Mouse (Mus musculus): ENCODE results near the gene Tiam2. TPM values are rescaled to one million over a fixed set of nuclear protein-coding genes. Genes with fewer than 3 reads are reported as not detected.

The Tiam2 gene
- polyA plus RNA-seq, 1 experiment = 0.93 TPM

GRCm38 (mm10) chr17:3299487-3299886, 26.9 kb upstream of the Tiam2 start:
- Histone ChIP-seq H3K36me3 (ENCODE audit: control insufficient read depth, insufficient read depth, low read length) (no peaks in the 10 kb centered on the region), H3K4me1 (ENCODE audit: control insufficient read depth, insufficient read depth, low read length) (no peaks in the 10 kb centered on the region), H3K27ac (ENCODE audit: control insufficient read depth, insufficient read depth, low read depth, low read length) (no peak overlapping the region), H3K27me3 (ENCODE audit: control insufficient read depth, insufficient read depth, low read length) (no peaks in the 10 kb centered on the region), H3K4me3 (ENCODE audit: control insufficient read depth, low read depth, low read length) (no peak overlapping the region)
- no peak for TF ChIP-seq POLR2A (IDR thresholded peaks at IDR 0.05; ENCODE audit: control insufficient read depth, low read depth, low read length)
- TF ChIP-seq CTCF (IDR thresholded peaks at IDR 0.05; ENCODE audit: control insufficient read depth, insufficient read depth, insufficient replicate concordance, low read depth, low read length) = no peak

GRCm38 (mm10) chr17:3305926-3306325, 20.4 kb upstream of the Tiam2 start:
- Histone ChIP-seq H3K4me1 (ENCODE audit: control insufficient read depth, insufficient read depth, low read length) (no peaks in the 10 kb centered on the region), H3K4me3 (ENCODE audit: control insufficient read depth, low read depth, low read length) (no peak overlapping the region), H3K27me3 (ENCODE audit: control insufficient read depth, insufficient read depth, low read length) (no peaks in the 10 kb centered on the region), H3K27ac (ENCODE audit: control insufficient read depth, insufficient read depth, low read depth, low read length) (no peak overlapping the region), H3K36me3 (ENCODE audit: control insufficient read depth, insufficient read depth, low read length) (no peaks in the 10 kb centered on the region)
- no peak for TF ChIP-seq CTCF (IDR thresholded peaks at IDR 0.05; ENCODE audit: control insufficient read depth, insufficient read depth, insufficient replicate concordance, low read depth, low read length)
- TF ChIP-seq POLR2A (IDR thresholded peaks at IDR 0.05; ENCODE audit: control insufficient read depth, low read depth, low read length) = no peak

- TF ChIP-seq POLR2A (IDR thresholded peaks at IDR 0.05; ENCODE audit: control insufficient read depth, low read depth, low read length) (no peak), CTCF (IDR thresholded peaks at IDR 0.05; ENCODE audit: control insufficient read depth, insufficient read depth, insufficient replicate concordance, low read depth, low read length) (no peak)
- H3K4me1 ChIP-seq (ENCODE audit: control insufficient read depth, insufficient read depth, low read length) = peaks cover 6% of the 10 kb centered on the region
- no peak overlapping the region for H3K27ac ChIP-seq (ENCODE audit: control insufficient read depth, insufficient read depth, low read depth, low read length)
- no peaks in the 10 kb centered on the region for H3K27me3 ChIP-seq (ENCODE audit: control insufficient read depth, insufficient read depth, low read length)
- peak overlapping the region; percentile 91 for H3K4me3 ChIP-seq (ENCODE audit: control insufficient read depth, low read depth, low read length)
- H3K36me3 ChIP-seq (ENCODE audit: control insufficient read depth, insufficient read depth, low read length) = no peaks in the 10 kb centered on the region
These were observed 12.4 kb upstream of the Tiam2 start for GRCm38 (mm10) chr17:3313711-3314624.

GRCm38 (mm10) chr17:3314625-3315020, 11.8 kb upstream of the Tiam2 start:
- no peak for TF ChIP-seq POLR2A (IDR thresholded peaks at IDR 0.05; ENCODE audit: control insufficient read depth, low read depth, low read length)
- no peak for TF ChIP-seq CTCF (IDR thresholded peaks at IDR 0.05; ENCODE audit: control insufficient read depth, insufficient read depth, insufficient replicate concordance, low read depth, low read length)
- no peaks in the 10 kb centered on the region for H3K36me3 ChIP-seq (ENCODE audit: control insufficient read depth, insufficient read depth, low read length)
- H3K27ac ChIP-seq (ENCODE audit: control insufficient read depth, insufficient read depth, low read depth, low read length) = no peak overlapping the region
- no peaks in the 10 kb centered on the region for H3K27me3 ChIP-seq (ENCODE audit: control insufficient read depth, insufficient read depth, low read length)
- peaks cover 6% of the 10 kb centered on the region for H3K4me1 ChIP-seq (ENCODE audit: control insufficient read depth, insufficient read depth, low read length)
- peak overlapping the region; percentile 91; the same call in 1 of the 2 replicates for H3K4me3 ChIP-seq (ENCODE audit: control insufficient read depth, low read depth, low read length)

- TF ChIP-seq POLR2A (IDR thresholded peaks at IDR 0.05; ENCODE audit: control insufficient read depth, low read depth, low read length) (no peak), CTCF (IDR thresholded peaks at IDR 0.05; ENCODE audit: control insufficient read depth, insufficient read depth, insufficient replicate concordance, low read depth, low read length) (no peak)
- H3K4me3 ChIP-seq (ENCODE audit: control insufficient read depth, low read depth, low read length) = no peak overlapping the region
- H3K4me1 ChIP-seq (ENCODE audit: control insufficient read depth, insufficient read depth, low read length) = peaks cover 6% of the 10 kb centered on the region
- no peaks in the 10 kb centered on the region for H3K27me3 ChIP-seq (ENCODE audit: control insufficient read depth, insufficient read depth, low read length)
- H3K27ac ChIP-seq (ENCODE audit: control insufficient read depth, insufficient read depth, low read depth, low read length) = no peak overlapping the region
- no peaks in the 10 kb centered on the region for H3K36me3 ChIP-seq (ENCODE audit: control insufficient read depth, insufficient read depth, low read length)
These were observed 10.8 kb upstream of the Tiam2 start for GRCm38 (mm10) chr17:3315581-3315980.

GRCm38 (mm10) chr17:3326903-3327279, 518 bp downstream of the Tiam2 start:
- Histone ChIP-seq H3K4me1 (ENCODE audit: control insufficient read depth, insufficient read depth, low read length) (peaks cover 11% of the 10 kb centered on the region), H3K36me3 (ENCODE audit: control insufficient read depth, insufficient read depth, low read length) (no peaks in the 10 kb centered on the region), H3K27ac (ENCODE audit: control insufficient read depth, insufficient read depth, low read depth, low read length) (no peak overlapping the region), H3K27me3 (ENCODE audit: control insufficient read depth, insufficient read depth, low read length) (no peaks in the 10 kb centered on the region), H3K4me3 (ENCODE audit: control insufficient read depth, low read depth, low read length) (peak overlapping the region; percentile 82)
- no peak for TF ChIP-seq CTCF (IDR thresholded peaks at IDR 0.05; ENCODE audit: control insufficient read depth, insufficient read depth, insufficient replicate concordance, low read depth, low read length)
- no peak for TF ChIP-seq POLR2A (IDR thresholded peaks at IDR 0.05; ENCODE audit: control insufficient read depth, low read depth, low read length)

- H3K27ac ChIP-seq (ENCODE audit: control insufficient read depth, insufficient read depth, low read depth, low read length) = no peak overlapping the region
- H3K4me1 ChIP-seq (ENCODE audit: control insufficient read depth, insufficient read depth, low read length) = peaks cover 11% of the 10 kb centered on the region
- H3K36me3 ChIP-seq (ENCODE audit: control insufficient read depth, insufficient read depth, low read length) = no peaks in the 10 kb centered on the region
- H3K4me3 ChIP-seq (ENCODE audit: control insufficient read depth, low read depth, low read length) = no peak overlapping the region
- TF ChIP-seq CTCF (IDR thresholded peaks at IDR 0.05; ENCODE audit: control insufficient read depth, insufficient read depth, insufficient replicate concordance, low read depth, low read length) (no peak), POLR2A (IDR thresholded peaks at IDR 0.05; ENCODE audit: control insufficient read depth, low read depth, low read length) (no peak)
- no peaks in the 10 kb centered on the region for H3K27me3 ChIP-seq (ENCODE audit: control insufficient read depth, insufficient read depth, low read length)
These were observed 962 bp downstream of the Tiam2 start for GRCm38 (mm10) chr17:3327335-3327734.
